Mouse (Mus musculus) liver, embryonic 18 days (tissue): Measurements from ENCODE around the gene Bad. TPM values are rescaled to one million over a fixed set of nuclear protein-coding genes. Genes with fewer than 3 reads are reported as not detected.

Source experiments
- polyA plus RNA-seq: library from polyadenylated mRNA; depleted of rRNA; stranded (reverse); fragments of >200 nt; gene quantifications from 2 replicates; pipeline ENCODE4 v1.2.3, GENCODE M21; 2012; rRNA removed

Gene Bad
- polyA plus RNA-seq, 1 experiment: 23.0 TPM

Other genes starting within 250 kb of the Bad start
- gene Rps6ka4, start 101.2 kb upstream of the Bad start, polyA plus RNA-seq: 3.1 and 3.5 TPM in 2 replicates
- 6.4 and 6.7 TPM in 2 replicates for gene Ccdc88b, start 83.7 kb upstream of the Bad start, polyA plus RNA-seq
- gene Trmt112, start 32.2 kb upstream of the Bad start, polyA plus RNA-seq: 55.7 and 59.3 TPM in 2 replicates
- gene Prdx5, start 31.8 kb upstream of the Bad start, polyA plus RNA-seq: 267 and 283 TPM in 2 replicates
- gene Esrra, start 20.0 kb upstream of the Bad start, polyA plus RNA-seq: 10.1 and 12.5 TPM in 2 replicates
- gene Catsperz, start 16.5 kb upstream of the Bad start, polyA plus RNA-seq: 0.08 and 0.10 TPM in 2 replicates
- 0.03 TPM in 1 of 2 replicates, not detected in the other for gene Kcnk4, start 7.3 kb upstream of the Bad start, polyA plus RNA-seq
- gene Gpr137, start 619 bp downstream of the Bad start, polyA plus RNA-seq: 11.6 and 11.9 TPM in 2 replicates
- gene Ppp1r14b, start 33.1 kb downstream of the Bad start, polyA plus RNA-seq: 40.3 and 42.2 TPM in 2 replicates
- gene Plcb3, start 34.6 kb downstream of the Bad start, polyA plus RNA-seq: 9.5 and 12.1 TPM in 2 replicates
- gene Fkbp2, start 38.6 kb downstream of the Bad start, polyA plus RNA-seq: 61.8 and 67.5 TPM in 2 replicates
- 8.7 and 9.8 TPM in 2 replicates for gene Vegfb, start 45.8 kb downstream of the Bad start, polyA plus RNA-seq
- gene Dnajc4, start 50.7 kb downstream of the Bad start, polyA plus RNA-seq: 10.4 and 11.7 TPM in 2 replicates
- gene Nudt22, start 54.3 kb downstream of the Bad start, polyA plus RNA-seq: 9.5 TPM in 2 replicates
- gene Trpt1, start 54.3 kb downstream of the Bad start, polyA plus RNA-seq: 3.1 and 3.2 TPM in 2 replicates
- 47.6 and 60.3 TPM in 2 replicates for gene Fermt3, start 77.6 kb downstream of the Bad start, polyA plus RNA-seq
- gene Stip1, start 98.1 kb downstream of the Bad start, polyA plus RNA-seq: 57.8 and 59.8 TPM in 2 replicates
- gene Macrod1, start 114.9 kb downstream of the Bad start, polyA plus RNA-seq: 10.4 and 11.4 TPM in 2 replicates
- 0.02 and 0.04 TPM in 2 replicates for gene Flrt1, start 163.9 kb downstream of the Bad start, polyA plus RNA-seq